In genomic region chr15:80844926-80845325, GRCm38 (mm10) we compare ENCODE assay signal across 21 mouse cellular contexts.
"Had no signal": no experiment of that assay in that cellular context is flagged by ENCODE, and none has a peak within 500 bp of the region (broad histone marks: within the 10 kb centered on the region; RNA-seq: fewer than 3 reads in every experiment).

No protein-coding gene starts in this region.

- H3K4me1 ChIP-seq: limb, embryonic 12.5 days; lung, embryonic 15.5 days had no signal

- H3K27ac ChIP-seq: limb, embryonic 12.5 days; lung, embryonic 15.5 days; midbrain, embryonic 12.5 days; midbrain, embryonic 15.5 days; neural tube, embryonic 13.5 days; stomach, embryonic 15.5 days had no signal

- H3K27me3 ChIP-seq: limb, embryonic 12.5 days; limb, embryonic 15.5 days; lung, embryonic 15.5 days; midbrain, embryonic 12.5 days; midbrain, embryonic 15.5 days; neural tube, embryonic 13.5 days; stomach, embryonic 15.5 days had no signal

- H3K4me2 ChIP-seq: limb, embryonic 12.5 days; limb, embryonic 15.5 days; lung, embryonic 15.5 days; midbrain, embryonic 12.5 days; midbrain, embryonic 15.5 days; neural tube, embryonic 13.5 days; stomach, embryonic 15.5 days had no signal

- H3K4me3 ChIP-seq: limb, embryonic 12.5 days; limb, embryonic 15.5 days; lung, embryonic 15.5 days; midbrain, embryonic 12.5 days; midbrain, embryonic 15.5 days; myocyte; neural tube, embryonic 13.5 days; stomach, embryonic 15.5 days had no signal

- H3K9ac ChIP-seq: limb, embryonic 12.5 days; limb, embryonic 15.5 days; lung, embryonic 15.5 days; midbrain, embryonic 12.5 days; midbrain, embryonic 15.5 days; neural tube, embryonic 13.5 days; stomach, embryonic 15.5 days had no signal

- ATAC-seq: inflammation-experienced regulatory T-cells, adult 6 months; intestine, embryonic 16.5 days; midbrain, embryonic 15.5 days had no signal

- H3K9me3 ChIP-seq: limb, embryonic 12.5 days; limb, embryonic 15.5 days; lung, embryonic 15.5 days; midbrain, embryonic 12.5 days; midbrain, embryonic 15.5 days; neural tube, embryonic 13.5 days; stomach, embryonic 15.5 days had no signal

- DNase-seq: kidney, adult 18-20 months; kidney, postnatal 14 days; kidney, postnatal 4 days; left cerebral cortex, postnatal 4 days; lung, adult 18-20 months; lung, postnatal 10 days; lung, postnatal 36 days; retina, postnatal 1 day; right cerebral cortex, postnatal 25 days; spleen, adult 18-20 months; thymus, postnatal 25 days had no signal

- H3K36me3 ChIP-seq: lung, embryonic 15.5 days; midbrain, embryonic 12.5 days; midbrain, embryonic 15.5 days; neural tube, embryonic 13.5 days; stomach, embryonic 15.5 days had no signal
